ENCODE assay signal across 8 mouse cellular contexts in genomic region chr17:26561651-26562181, GRCm38 (mm10). TPM values are rescaled to one million over a fixed set of nuclear protein-coding genes. Genes with fewer than 3 reads are reported as not detected.
DNase-seq lines count a peak whose midpoint lies in the region; ATAC-seq and TF ChIP-seq lines count a peak whose summit lies in the region.

Gene Dusp1 (minus strand): TSS chr17:26562128.

- POLR2A ChIA-PET in Patski (lab: Charles Lee), result interaction anchor here (0.8 to 2.9 kb wide), 5 partner anchors 12 to 53 kb away, joined by 3 to 10 read pairs (median 3); no protein-coding TSS in a partner anchor

- under 1% methylated on average over 24 of the region's 25 CpGs for WGBS in forebrain, embryonic 11.5 days
- 3% methylated on average over 25 of the region's 25 CpGs for WGBS in liver, embryonic 11.5 days
- 1% methylated on average over 25 of the region's 25 CpGs for WGBS in small intestine, adult 2 months

- peak within 1 kb of the TSS; percentile 74 for H3K4me2 ChIP-seq in forebrain, embryonic 11.5 days (ENCODE audit: low read depth, low read length, severe bottlenecking)
- peak within 1 kb of the TSS; percentile 85 for H3K4me2 ChIP-seq in liver, embryonic 11.5 days

- peak within 1 kb of the TSS; percentile 82 for H3K9ac ChIP-seq in forebrain, embryonic 11.5 days (ENCODE audit: low read length)
- H3K9ac ChIP-seq in liver, embryonic 11.5 days (ENCODE audit: low read depth, low read length), result peak within 1 kb of the TSS; percentile 72

- no peak for TF ChIP-seq CTCF in Patski (IDR thresholded peaks at IDR 0.05)
- no peak for TF ChIP-seq CTCF in small intestine, adult 2 months (IDR thresholded peaks at IDR 0.05; ENCODE audit: extremely low read depth, insufficient read length, insufficient replicate concordance, low read depth, low read length)

- H3K27ac ChIP-seq in forebrain, embryonic 11.5 days (ENCODE audit: low read depth, low read length), result peak within 1 kb of the TSS; percentile 48
- peak within 1 kb of the TSS; percentile 44 for H3K27ac ChIP-seq in liver, embryonic 11.5 days (ENCODE audit: low read depth, low read length)
- H3K27ac ChIP-seq in small intestine, adult 2 months (ENCODE audit: insufficient read depth, low read depth, low read length), result peak within 1 kb of the TSS; percentile 20

- ATAC-seq in Patski, result peak; percentile 27
- peak; percentile 84 for ATAC-seq in forebrain, embryonic 11.5 days (replicated peaks; ENCODE audit: low FRiP score)
- no peak for ATAC-seq in hematopoietic stem cell, adult 5-6 weeks (replicated peaks in 1 of 2; ENCODE audit: insufficient read depth in 1 of 2, low FRiP score in 2 of 2, low TSS enrichment in 1 of 2, low read depth in 1 of 2, poor library complexity in 2 of 2, severe bottlenecking in 2 of 2)
- peak; percentile 62 for ATAC-seq in liver, embryonic 11.5 days (replicated peaks; ENCODE audit: low FRiP score)

- no peaks in the 10 kb centered on the region for H3K9me3 ChIP-seq in forebrain, embryonic 11.5 days (ENCODE audit: control insufficient read depth, low read length)
- H3K9me3 ChIP-seq in liver, embryonic 11.5 days (ENCODE audit: control insufficient read depth, low read length), result no peaks in the 10 kb centered on the region

- CTCF ChIA-PET in Patski (lab: Charles Lee), result interaction anchor here (1.0 kb wide), 1 partner anchor 56 kb away, joined by 3 read pairs; no protein-coding TSS in a partner anchor

- no peak for DNase-seq in layer of hippocampus, adult 18-20 months (ENCODE audit: low spot score in 2 of 2)
- DNase-seq in layer of hippocampus, adult 9-11 months, result no peak
- DNase-seq in Patski (ENCODE audit: low read depth, low spot score), result no peak
- no peak for DNase-seq in forebrain, embryonic 11.5 days (ENCODE audit: low spot score)
- no peak for DNase-seq in liver, embryonic 11.5 days (ENCODE audit: low spot score)
- no peak for DNase-seq in kidney, adult 9 months

- peak within 1 kb of the TSS; percentile 84 for H3K4me3 ChIP-seq in forebrain, embryonic 11.5 days (ENCODE audit: low read depth, low read length)
- peak within 1 kb of the TSS; percentile 87 for H3K4me3 ChIP-seq in liver, embryonic 11.5 days (ENCODE audit: low read depth, low read length)
- H3K4me3 ChIP-seq in small intestine, adult 2 months (ENCODE audit: low read depth, low read length), result peak within 1 kb of the TSS; percentile 93

- H3K36me3 ChIP-seq in forebrain, embryonic 11.5 days (ENCODE audit: control insufficient read depth, insufficient read depth, low read length), result peaks cover 2% of the 10 kb centered on the region; the same call in 1 of the 2 replicates
- H3K36me3 ChIP-seq in liver, embryonic 11.5 days (ENCODE audit: control insufficient read depth, insufficient read depth, low read length), result peaks cover 6% of the 10 kb centered on the region
- H3K36me3 ChIP-seq in small intestine, adult 2 months (ENCODE audit: control insufficient read depth, insufficient read depth, low read length), result no peaks in the 10 kb centered on the region

- no peak for TF ChIP-seq POLR2A in small intestine, adult 2 months (IDR thresholded peaks at IDR 0.05; ENCODE audit: low read depth, low read length)

- peaks cover 14% of the 10 kb centered on the region for H3K4me1 ChIP-seq in forebrain, embryonic 11.5 days (replicated peaks; ENCODE audit: control insufficient read depth, insufficient read depth, low read length)
- peaks cover 24% of the 10 kb centered on the region for H3K4me1 ChIP-seq in liver, embryonic 11.5 days (replicated peaks; ENCODE audit: control insufficient read depth, insufficient read depth, low read length)
- peaks cover 23% of the 10 kb centered on the region for H3K4me1 ChIP-seq in small intestine, adult 2 months (ENCODE audit: control insufficient read depth, insufficient read depth, insufficient read length, low read length)

- H3K27me3 ChIP-seq in Patski, result no peaks in the 10 kb centered on the region
- H3K27me3 ChIP-seq in forebrain, embryonic 11.5 days (ENCODE audit: control insufficient read depth, insufficient read depth, low read length), result no peaks in the 10 kb centered on the region
- H3K27me3 ChIP-seq in liver, embryonic 11.5 days (replicated peaks; ENCODE audit: control insufficient read depth, insufficient read depth, low read length), result no peaks in the 10 kb centered on the region
- no peaks in the 10 kb centered on the region for H3K27me3 ChIP-seq in small intestine, adult 2 months (ENCODE audit: control insufficient read depth, insufficient read depth, low read length)

- in situ Hi-C loops in Patski (cut with MboI; ENCODE audit: low pct_unique_long_range_greater_than_20kb), result loop anchor here (5.0 kb wide), 1 partner anchor 54 kb away; no protein-coding TSS in a partner anchor

RNA-seq across cellular contexts. Expression of gene Dusp1, which starts in this region (rescaled TPM):
- total RNA-seq in layer of hippocampus, adult 18-20 months (2021), result 10 to 100 TPM; 24.8 to 28.2 TPM
- 465 TPM for polyA plus RNA-seq in Patski (2021)
- polyA plus RNA-seq in forebrain, embryonic 11.5 days (2014; fragmentation: Nextera tagmentation; extraction: Ambion mirVana), result 35.7 and 37.6 TPM in 2 replicates
- 140 and 247 TPM in 2 replicates for total RNA-seq in hematopoietic stem cell, adult 5-6 weeks (2017)
- polyA plus RNA-seq in liver, embryonic 11.5 days (2014; fragmentation: Nextera tagmentation; extraction: Ambion mirVana), result 18.6 and 22.7 TPM in 2 replicates
- polyA plus RNA-seq in small intestine, adult 2 months (2012; rRNA removed), result 28.1 and 33.5 TPM in 2 replicates

Comparison
In these comparisons a context has a peak if more than half of its experiments do, and no peak if none do; other contexts are left out.
1. RNA of gene Dusp1 (polyA plus RNA-seq): 465 TPM in Patski (single experiment); 35.7 to 37.6 TPM in forebrain, embryonic 11.5 days, 28.1 to 33.5 TPM in small intestine, adult 2 months and 18.6 to 22.7 TPM in liver, embryonic 11.5 days; every median in the first group is over 10 times any median in the second.
2. ATAC-seq: peak in Patski (single experiment), forebrain, embryonic 11.5 days (single experiment) and liver, embryonic 11.5 days (single experiment); none in hematopoietic stem cell, adult 5-6 weeks (0 of 2).
3. Peak in every context shown above with its lines, with median percentiles within 50 percentile points of each other: H3K27ac ChIP-seq and H3K4me3 ChIP-seq.